Mouse (Mus musculus) MEL-GATA-1-ER (cell line): ENCODE measurements around the gene Slc1a5.
A peak's percentile ranks its signal among the peaks of the same experiment; 100 is the strongest.

Source experiments
- DNase-seq: peaks from one replicate; pipeline ENCODE4 v3.0.0-alpha.2; 2012; ENCODE audit warnings: low read depth; ENCODE audit errors: extremely low read depth

Slc1a5 gene

GRCm38 (mm10) chr7:16780825-16781554 is at the start of gene Slc1a5:
Gene Slc1a5 (plus strand): TSS chr7:16781340.
- peak; percentile 90 for DNase-seq

DNA sequence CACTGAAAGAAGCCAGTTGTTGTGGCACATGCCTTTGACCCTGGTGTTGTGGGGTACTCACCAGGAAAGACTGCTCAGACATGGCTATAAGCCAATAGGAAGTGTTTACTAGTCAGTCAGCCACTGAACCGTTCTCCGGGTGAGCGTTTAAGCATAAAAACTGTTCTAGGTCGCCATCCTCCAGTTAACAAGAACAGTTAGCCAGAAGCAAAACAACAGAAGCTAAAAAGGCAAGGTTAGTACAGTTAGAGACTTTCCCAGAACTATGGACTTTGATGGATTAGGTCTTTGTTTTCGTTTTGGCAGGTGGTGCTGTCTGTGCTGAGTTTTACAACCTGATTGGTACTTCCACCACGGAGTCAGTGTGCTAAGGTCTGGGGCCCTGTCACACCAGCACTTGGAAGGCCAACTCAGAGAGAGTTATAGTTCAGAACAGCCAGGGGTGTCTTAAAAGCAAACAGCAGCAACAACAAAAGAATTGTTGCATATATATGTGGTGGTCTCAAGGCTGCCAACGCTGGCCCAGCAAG is 49.2 kb upstream of the Slc1a5 start:
- no peak for DNase-seq

DNA sequence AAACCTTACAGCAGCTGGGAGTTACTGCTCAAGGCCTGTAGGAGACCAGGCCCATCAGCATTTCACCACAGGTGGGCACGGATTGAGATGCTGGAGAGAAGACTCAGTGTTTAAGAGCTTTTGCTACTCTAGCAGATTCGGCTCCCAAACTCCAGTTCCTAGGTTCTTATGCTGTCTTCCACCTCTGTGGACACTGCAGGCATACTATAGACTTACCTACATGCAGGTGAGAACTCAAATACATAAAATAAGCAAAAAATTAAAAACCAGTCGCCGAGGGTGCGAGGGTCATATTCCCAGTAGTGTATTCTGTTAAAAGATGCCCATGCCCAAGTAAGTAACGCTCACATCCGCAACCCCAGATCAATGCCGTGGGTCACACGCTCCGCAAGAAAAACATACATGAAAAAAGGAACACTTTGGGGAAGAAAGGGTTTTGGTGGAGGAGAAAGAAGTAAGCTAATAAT is 43.5 kb upstream of the Slc1a5 start:
- no peak for DNase-seq

- peak; percentile 99 for DNase-seq
Observed at GRCm38 (mm10) chr7:16738073-16738696, 43.0 kb upstream of the Slc1a5 start, which contains the start of gene Ap2s1. Gene Ap2s1 (plus strand): TSS chr7:16738410.

DNA sequence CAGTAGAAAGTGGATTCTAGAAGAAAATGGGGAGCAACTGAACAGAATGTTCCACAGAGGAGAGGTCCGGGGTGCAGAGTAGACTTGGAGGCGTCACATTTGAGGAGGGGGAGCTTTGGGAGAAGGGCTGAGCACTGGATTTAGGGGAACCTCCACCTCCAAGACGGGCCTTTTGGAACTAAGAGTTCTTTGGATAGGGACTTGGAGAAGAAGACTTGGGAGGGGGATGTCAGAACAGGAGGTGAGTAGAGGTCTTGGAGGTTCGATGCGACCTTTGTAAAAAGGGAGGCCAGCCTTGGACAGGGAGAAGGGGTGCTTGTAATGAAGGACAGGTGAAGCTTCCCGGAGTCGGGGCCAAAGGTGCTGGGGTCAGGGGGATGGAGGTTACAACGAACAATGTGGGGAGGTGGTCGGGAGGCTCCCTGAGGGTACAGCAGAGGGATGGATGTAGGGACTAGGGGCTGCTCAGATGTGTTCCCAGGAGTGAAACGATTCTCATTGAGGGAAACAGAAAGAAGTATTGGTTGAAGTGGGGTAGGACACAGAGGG is 42.0 kb upstream of the Slc1a5 start:
- DNase-seq: no peak

DNA sequence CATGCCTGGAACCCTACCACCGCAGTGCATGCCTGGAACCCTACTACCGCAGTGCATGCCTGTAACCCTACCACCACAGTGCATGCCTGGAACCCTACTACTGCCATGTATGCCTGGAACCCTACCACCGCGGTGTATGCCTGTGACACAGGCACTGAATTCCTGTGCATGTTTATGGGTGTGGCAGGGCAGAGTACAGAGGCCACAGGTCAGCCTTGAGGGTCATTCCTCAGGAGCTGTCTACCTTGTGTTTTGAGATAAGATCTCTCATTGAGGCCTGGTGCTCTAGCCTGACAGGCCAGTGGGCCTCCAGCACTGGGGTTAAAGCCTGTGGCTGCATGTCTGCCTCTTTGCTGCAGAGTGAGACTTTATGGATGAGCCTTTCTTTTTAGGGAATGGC is 35.8 kb upstream of the Slc1a5 start:
- no peak for DNase-seq

- peak; percentile 46 for DNase-seq
Observed at GRCm38 (mm10) chr7:16746093-16746492, 35.0 kb upstream of the Slc1a5 start.

DNA sequence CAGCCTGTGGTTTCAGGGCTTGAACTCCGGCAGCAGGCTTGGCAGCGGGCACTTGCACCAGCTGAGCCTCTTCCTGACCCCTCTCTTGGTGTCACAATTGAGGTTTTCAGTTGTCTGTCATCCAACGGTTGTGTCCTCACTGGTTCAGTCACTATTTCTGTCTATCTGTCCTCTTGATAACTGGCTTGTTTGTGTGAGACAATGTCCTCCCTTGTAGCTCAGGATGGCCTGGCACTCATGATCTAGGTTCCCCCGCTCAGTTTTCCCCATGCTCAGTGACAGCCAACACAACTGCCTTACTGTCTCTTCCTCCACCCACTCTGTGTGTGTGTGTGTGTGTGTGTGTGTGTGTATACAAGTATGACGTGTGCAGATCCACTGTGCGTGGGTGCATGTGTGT is 33.5 kb upstream of the Slc1a5 start:
- no peak for DNase-seq

GRCm38 (mm10) chr7:16752016-16752415 is 29.1 kb upstream of the Slc1a5 start:
- DNase-seq: no peak

DNA sequence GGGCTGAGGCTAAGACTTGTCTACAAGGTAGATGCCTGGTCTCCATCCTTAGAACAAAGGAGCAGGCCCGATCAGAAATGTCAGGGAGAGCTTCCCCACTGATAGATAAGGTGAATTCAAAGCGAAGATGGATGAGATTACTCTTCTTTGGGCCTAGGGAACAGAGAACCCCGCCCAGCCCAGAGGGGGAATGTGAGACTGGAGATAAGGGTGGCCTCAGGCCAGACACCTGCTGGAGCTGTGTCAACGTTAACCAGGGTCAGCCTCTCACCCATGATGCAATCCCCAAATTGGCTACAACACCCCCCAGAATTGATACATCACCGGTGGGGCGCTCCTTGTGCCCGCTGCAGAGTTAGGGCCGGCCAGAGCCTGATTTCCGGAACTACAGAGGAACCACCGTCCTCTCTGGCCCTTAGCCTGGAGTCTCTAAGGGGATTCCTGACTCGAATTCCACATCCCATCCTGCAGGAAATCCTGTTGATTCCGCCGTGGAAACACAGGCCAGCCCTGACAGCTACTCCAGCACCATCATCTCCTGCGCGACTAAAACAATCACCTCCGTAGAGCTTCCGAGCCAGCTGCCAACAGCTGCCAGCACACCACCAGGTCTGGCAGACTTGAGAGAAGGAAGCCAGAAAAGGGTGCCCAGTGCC is 25.6 kb upstream of the Slc1a5 start:
- DNase-seq: no peak

- no peak for DNase-seq
Observed at GRCm38 (mm10) chr7:16758872-16759574, 22.1 kb upstream of the Slc1a5 start.

DNA sequence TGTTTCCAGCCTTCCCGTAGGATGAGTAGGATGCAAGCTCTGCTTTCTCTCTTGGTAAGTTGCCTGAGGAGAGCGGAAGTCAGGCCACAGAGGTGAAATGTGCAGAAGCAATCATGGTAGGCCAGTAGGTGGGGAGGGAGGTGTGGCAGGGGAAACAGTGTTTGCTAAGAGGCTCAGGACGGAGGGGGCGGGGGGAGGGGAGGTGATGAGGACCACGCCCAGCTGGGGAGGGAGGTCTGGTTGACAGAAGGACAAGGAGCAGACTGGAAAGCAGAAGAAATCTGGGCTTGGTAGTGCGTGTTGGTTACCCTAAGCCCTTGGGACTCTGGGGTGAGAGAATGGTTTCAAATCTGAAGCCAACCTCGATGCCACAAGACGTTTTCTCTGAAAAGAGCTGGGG is 20.8 kb upstream of the Slc1a5 start:
- no peak for DNase-seq

DNA sequence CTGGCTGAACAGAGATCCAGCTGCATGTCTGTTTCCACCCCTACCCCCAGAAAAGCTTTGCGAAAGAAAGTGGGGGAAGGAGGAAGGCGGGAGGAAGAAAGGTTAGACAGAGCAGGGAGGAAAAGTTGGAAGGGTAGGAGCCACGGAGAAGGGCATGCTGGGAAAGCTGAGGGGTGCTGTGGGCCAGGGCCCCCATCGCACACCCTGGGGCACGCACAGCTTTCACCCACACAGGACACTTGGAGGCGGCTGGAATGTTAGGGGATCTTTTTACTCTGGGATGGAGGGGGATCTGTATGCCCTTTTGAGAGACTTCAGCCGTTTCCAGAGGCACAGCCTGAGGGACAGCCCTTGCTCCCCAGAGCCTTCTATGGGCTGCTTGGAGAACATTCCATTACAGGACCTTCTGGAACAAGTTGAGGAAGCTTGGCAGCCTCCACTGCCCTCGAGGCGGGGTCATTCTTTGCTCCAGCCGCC is 20.1 kb upstream of the Slc1a5 start:
- DNase-seq: no peak

- no peak for DNase-seq
Observed at GRCm38 (mm10) chr7:16761630-16762029, 19.5 kb upstream of the Slc1a5 start.

DNA sequence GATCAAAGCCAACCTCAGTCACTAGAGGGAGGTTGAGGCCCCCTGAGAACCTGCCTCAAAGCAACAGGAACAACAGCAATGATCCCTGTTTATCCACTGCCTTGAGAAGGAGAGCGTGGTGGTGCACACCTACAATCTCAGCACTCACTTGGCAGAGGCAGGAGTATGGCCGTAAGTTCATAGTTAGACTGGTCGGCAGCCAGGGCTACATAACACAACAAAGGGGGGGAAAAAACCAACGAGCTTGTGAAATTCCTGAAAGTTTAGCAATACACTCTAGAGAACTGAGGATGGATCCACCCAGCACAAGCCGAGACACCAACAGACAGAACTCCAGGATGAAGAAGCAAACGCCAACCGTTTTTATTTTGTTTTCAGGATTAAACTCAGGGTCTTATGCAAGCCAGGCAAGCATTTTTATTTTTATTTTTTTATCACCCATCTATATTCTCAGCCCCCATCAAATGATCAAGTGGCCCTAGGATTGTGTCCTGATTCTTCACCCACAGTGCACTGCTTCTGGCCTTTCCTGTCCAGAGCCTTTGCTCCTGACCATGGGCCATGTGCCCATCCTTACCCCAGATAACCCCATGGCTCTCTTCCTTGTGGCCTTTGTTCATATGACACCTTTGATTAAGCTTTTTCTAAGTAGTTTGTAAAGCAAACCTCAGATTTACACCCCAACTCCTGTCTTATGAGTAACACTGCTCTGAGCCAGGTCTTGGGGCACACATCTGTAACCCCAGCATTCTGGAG is 17.5 kb upstream of the Slc1a5 start:
- no peak for DNase-seq

DNA sequence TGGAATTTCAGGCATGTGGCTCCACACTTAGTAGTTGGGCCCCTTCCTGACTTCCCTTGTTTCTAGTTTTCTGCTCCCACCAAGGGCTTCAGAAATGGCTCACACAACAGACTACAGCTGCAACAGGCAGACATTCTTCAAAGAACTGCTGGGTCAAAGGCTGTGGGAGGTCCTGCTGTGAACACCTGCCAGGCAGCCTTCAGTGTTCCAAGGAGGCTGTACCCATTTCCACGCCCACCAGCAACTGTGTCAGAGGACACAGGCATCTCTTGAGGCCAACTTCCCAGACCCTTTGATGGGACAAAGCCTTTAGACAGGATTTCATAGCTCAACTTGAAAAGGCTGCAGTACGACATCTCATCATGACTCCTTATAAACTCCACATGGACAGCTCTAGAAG is 14.7 kb upstream of the Slc1a5 start:
- no peak for DNase-seq

DNA sequence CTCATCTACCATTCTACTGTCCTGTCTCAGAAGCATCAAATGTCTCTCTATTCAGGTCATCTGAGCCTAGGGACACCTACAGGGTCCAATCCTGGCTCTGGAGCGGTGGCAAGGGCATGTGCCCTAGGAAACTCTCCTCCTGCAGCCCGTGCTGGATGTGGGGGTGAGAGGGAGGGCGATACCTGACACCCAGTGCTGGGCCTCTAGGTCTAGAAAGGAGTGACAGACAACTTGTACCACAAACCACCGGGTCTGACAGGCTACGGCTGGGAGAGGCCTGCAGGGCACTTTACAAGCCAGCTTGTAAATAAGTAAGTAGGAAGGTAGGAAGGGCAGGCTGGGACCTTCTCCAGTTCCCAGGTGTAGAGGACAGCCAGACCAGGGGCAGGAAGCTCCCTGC is 5.3 kb upstream of the Slc1a5 start:
- DNase-seq: no peak

GRCm38 (mm10) chr7:16780076-16780475 is 1.1 kb upstream of the Slc1a5 start:
- no peak for DNase-seq

DNA sequence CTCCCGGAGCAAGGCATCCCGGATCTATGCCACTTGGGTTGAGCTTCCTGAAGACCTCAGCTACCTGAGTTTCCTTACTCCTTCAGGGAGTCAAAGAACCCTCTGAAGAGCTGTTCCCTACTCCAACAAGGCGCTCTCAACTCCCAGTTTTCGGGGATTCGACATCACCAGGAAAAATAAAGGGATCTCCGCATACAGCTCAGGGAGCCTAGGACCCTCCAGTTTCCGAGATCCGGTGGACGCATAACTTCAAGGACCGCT is 345 bp downstream of the Slc1a5 start:
- peak; percentile 22 for DNase-seq

- DNase-seq: no peak
Observed at GRCm38 (mm10) chr7:16781816-16782554, 845 bp downstream of the Slc1a5 start.
